Mouse (Mus musculus): ENCODE data around the gene Cd84. TPM values are rescaled to one million over a fixed set of nuclear protein-coding genes. Genes with fewer than 3 reads are reported as not detected.
"Not testable (repeated sequence)": the region's sequence is repeated elsewhere in the genome, so short reads cannot be mapped to it uniquely, and the experiment has no call there.

Gene Cd84
- polyA plus RNA-seq, 1 experiment from 2014 or later = 1.5 TPM

DNA sequence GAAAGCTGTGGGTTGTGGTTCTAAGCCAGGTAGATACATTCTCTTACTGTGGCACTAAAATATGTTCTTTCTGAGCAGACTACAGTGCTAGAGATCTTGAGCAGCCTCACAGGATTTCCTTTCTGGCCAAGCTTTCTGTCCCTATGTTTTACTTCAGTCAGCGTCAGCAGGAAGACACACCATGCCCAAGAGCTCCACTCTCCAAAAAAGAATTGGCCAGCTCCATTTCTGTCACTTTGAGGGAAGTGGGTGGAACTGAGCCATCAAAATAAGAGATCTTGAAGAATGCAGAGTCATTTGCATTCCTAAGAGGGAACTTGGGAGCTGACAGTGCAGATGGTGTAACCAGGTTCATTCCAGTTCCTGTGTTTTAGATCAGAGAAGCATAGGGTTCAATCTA lies 47.5 kb downstream of the Cd84 start:
- no peaks in the 10 kb centered on the region for H3K9me3 ChIP-seq (ENCODE audit: control insufficient read depth, low read length)
- no peak overlapping the region for H3K4me3 ChIP-seq (ENCODE audit: low read depth, low read length)
- H3K36me3 ChIP-seq (ENCODE audit: control insufficient read depth, insufficient read depth, low read length) = no peaks in the 10 kb centered on the region
- H3K27me3 ChIP-seq (replicated peaks; ENCODE audit: control insufficient read depth, insufficient read depth, low read length) = no peaks in the 10 kb centered on the region
- no peak overlapping the region for H3K9ac ChIP-seq (ENCODE audit: low read length)
- 88% methylated on average over 1 of the region's 1 CpGs for WGBS
- ATAC-seq (replicated peaks; ENCODE audit: low FRiP score, low TSS enrichment, low read depth) (no peak), DNase-seq (ENCODE audit: low spot score) (no peak)
- no peak overlapping the region for H3K27ac ChIP-seq (ENCODE audit: low read depth)
- no peaks in the 10 kb centered on the region for H3K4me1 ChIP-seq (replicated peaks; ENCODE audit: control insufficient read depth, insufficient read depth, low read length)
- no peak overlapping the region for H3K4me2 ChIP-seq (ENCODE audit: low read length)

DNA sequence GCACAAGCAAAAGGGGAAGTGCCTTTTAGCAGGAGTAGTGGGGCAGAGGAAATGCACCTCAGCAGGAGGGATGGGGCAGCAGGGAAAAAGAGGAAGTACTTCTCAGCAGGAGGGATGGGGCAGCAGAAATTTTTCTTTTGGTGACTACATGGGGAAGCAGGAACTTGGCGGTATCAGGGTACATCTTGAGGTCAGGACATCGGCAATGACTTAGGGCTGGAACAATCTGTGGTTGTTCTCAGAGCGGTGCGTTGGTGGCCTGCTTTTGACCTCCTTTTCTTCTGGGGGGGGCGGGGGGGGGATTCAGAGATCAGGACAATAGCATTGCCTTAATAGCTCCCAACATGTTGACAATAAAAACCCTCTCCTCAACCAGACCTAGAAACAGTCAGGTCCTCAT lies 55.9 kb downstream of the Cd84 start, which contains the start of gene Gm10521:
Gene Gm10521 (plus strand): TSS at position 301 of the 400 bp plus-strand sequence.
- not testable (repeated sequence) for H3K9ac ChIP-seq (ENCODE audit: low read length); H3K27ac ChIP-seq (ENCODE audit: low read depth); DNase-seq (ENCODE audit: low spot score); H3K9me3 ChIP-seq (ENCODE audit: control insufficient read depth, low read length); ATAC-seq (replicated peaks; ENCODE audit: low FRiP score, low TSS enrichment, low read depth); H3K4me2 ChIP-seq (ENCODE audit: low read length); H3K36me3 ChIP-seq (ENCODE audit: control insufficient read depth, insufficient read depth, low read length); H3K27me3 ChIP-seq (replicated peaks; ENCODE audit: control insufficient read depth, insufficient read depth, low read length); H3K4me3 ChIP-seq (ENCODE audit: low read depth, low read length); H3K4me1 ChIP-seq (replicated peaks; ENCODE audit: control insufficient read depth, insufficient read depth, low read length)
- 75% methylated on average over 5 of the region's 5 CpGs for WGBS

DNA sequence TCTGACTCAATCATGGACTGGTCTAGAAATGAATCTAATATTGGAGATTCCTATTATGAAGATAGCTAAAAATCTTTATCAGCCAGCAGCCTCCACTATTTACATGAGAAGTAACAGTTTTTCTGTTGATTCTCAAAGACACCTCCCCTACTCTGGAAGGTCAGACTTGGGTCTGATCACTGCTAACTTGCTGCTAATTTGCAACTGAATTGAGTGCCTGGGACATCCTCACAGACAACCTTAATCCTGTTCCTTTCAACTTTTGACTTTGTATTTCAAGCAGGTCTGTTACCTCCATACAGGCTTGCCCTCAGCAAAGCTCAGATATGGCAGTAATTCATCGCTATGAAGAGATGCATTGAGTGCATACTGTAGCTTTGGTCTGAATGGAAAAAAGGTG lies 64.5 kb downstream of the Cd84 start:
- Histone ChIP-seq H3K4me1 (replicated peaks; ENCODE audit: control insufficient read depth, insufficient read depth, low read length) (no peaks in the 10 kb centered on the region), H3K36me3 (ENCODE audit: control insufficient read depth, insufficient read depth, low read length) (no peaks in the 10 kb centered on the region), H3K27ac (ENCODE audit: low read depth) (no peak overlapping the region), H3K9me3 (ENCODE audit: control insufficient read depth, low read length) (no peaks in the 10 kb centered on the region), H3K27me3 (replicated peaks; ENCODE audit: control insufficient read depth, insufficient read depth, low read length) (no peaks in the 10 kb centered on the region), H3K9ac (ENCODE audit: low read length) (no peak overlapping the region), H3K4me3 (ENCODE audit: low read depth, low read length) (no peak overlapping the region), H3K4me2 (ENCODE audit: low read length) (no peak overlapping the region)
- ATAC-seq (replicated peaks; ENCODE audit: low FRiP score, low TSS enrichment, low read depth) = no peak
- 91% methylated on average over 1 of the region's 1 CpGs for WGBS
- DNase-seq (ENCODE audit: low spot score) = no peak

DNA sequence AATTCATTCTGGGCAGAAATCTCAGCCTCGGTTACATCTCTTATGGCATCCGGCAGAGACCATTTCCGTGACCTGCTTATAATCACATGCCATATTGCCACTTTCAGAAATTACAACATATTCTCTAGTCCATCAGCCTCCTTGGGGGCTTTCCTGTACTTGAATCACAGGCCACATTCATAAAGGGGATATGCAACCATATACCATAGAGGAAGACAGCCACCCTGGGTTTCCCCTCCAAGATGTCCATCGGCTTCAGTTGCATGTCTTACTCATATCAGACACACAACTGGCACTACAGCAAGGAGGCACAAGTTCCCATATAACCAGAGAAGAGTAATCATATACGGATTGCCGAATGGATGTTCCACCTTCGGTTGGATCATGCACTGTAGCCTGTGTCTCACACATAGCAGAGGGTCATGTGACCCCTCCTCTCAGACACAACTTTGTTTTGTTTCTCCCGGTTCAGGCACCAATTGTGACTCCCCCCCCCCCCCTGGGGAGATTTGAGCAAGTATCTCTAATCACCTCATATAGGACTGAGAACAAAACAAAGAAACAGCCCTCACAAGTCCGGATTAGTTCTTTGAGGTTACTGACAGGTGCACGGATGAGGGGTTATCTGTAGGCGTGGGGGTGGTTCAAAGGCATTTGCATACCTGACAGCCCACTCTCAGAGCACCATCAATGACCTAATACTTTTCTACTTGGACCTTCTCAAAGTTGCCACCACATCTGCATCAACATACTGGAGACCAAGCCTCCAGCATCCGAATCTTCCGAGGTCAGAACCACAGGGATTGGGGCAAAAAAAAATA lies 76.4 kb downstream of the Cd84 start:
- Histone ChIP-seq H3K4me1 (replicated peaks; ENCODE audit: control insufficient read depth, insufficient read depth, low read length) (no peaks in the 10 kb centered on the region), H3K27me3 (replicated peaks; ENCODE audit: control insufficient read depth, insufficient read depth, low read length) (no peaks in the 10 kb centered on the region), H3K36me3 (ENCODE audit: control insufficient read depth, insufficient read depth, low read length) (no peaks in the 10 kb centered on the region), H3K9me3 (ENCODE audit: control insufficient read depth, low read length) (no peaks in the 10 kb centered on the region), H3K4me3 (ENCODE audit: low read depth, low read length) (no peak overlapping the region), H3K4me2 (ENCODE audit: low read length) (no peak overlapping the region), H3K9ac (ENCODE audit: low read length) (no peak overlapping the region), H3K27ac (ENCODE audit: low read depth) (no peak overlapping the region)
- 77% methylated on average over 13 of the region's 13 CpGs for WGBS
- DNase-seq (ENCODE audit: low spot score) (no peak), ATAC-seq (replicated peaks; ENCODE audit: low FRiP score, low TSS enrichment, low read depth) (no peak)

DNA sequence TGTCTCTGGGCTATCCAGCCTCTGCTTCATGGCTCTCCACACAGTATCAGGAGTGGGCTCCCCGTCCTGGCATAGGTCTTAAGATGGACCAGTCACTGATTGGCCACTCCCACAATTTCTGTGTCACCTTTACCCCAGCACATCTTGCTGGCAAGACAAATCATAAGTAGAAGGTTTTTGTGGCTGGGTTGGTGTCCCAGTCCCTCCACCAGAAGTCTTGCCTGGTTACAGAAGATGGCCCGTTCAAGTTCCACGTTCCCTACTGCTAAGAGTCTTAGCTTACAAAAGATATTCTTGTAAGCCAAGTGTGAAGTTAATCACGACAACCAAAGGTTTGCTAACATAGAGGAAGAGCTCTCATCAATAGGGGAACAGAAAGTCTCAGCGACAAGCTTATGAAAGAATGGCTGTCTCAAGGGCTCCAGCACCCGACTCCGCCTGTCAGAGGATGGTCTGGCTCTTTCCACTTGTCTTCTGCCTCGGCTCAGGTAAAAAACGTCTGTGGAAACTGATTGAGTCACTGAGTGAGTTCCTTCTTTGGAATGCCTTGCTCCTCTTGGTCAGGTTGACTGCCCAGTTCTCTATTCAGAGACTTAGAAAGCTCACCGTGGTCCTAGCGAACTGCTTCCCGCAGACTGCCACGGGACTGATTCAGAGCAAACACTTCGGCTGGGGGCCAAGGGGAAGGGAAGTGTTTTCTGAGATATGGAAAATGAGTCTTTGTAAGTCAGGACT lies 78.0 kb downstream of the Cd84 start, which contains the start of gene Slamf6:
Gene Slamf6 (plus strand): TSS at position 211 of the 735 bp plus-strand sequence.
- ATAC-seq (replicated peaks; ENCODE audit: low FRiP score, low TSS enrichment, low read depth) (no peak), DNase-seq (ENCODE audit: low spot score) (no peak)
- Histone ChIP-seq H3K9ac (ENCODE audit: low read length) (no peak within 1 kb of the TSS), H3K27me3 (replicated peaks; ENCODE audit: control insufficient read depth, insufficient read depth, low read length) (no peaks in the 10 kb centered on the region), H3K4me1 (replicated peaks; ENCODE audit: control insufficient read depth, insufficient read depth, low read length) (no peaks in the 10 kb centered on the region), H3K4me3 (ENCODE audit: low read depth, low read length) (no peak within 1 kb of the TSS), H3K9me3 (ENCODE audit: control insufficient read depth, low read length) (no peaks in the 10 kb centered on the region), H3K27ac (ENCODE audit: low read depth) (no peak within 1 kb of the TSS), H3K36me3 (ENCODE audit: control insufficient read depth, insufficient read depth, low read length) (no peaks in the 10 kb centered on the region), H3K4me2 (ENCODE audit: low read length) (no peak within 1 kb of the TSS)
- 72% methylated on average over 14 of the region's 14 CpGs for WGBS

DNA sequence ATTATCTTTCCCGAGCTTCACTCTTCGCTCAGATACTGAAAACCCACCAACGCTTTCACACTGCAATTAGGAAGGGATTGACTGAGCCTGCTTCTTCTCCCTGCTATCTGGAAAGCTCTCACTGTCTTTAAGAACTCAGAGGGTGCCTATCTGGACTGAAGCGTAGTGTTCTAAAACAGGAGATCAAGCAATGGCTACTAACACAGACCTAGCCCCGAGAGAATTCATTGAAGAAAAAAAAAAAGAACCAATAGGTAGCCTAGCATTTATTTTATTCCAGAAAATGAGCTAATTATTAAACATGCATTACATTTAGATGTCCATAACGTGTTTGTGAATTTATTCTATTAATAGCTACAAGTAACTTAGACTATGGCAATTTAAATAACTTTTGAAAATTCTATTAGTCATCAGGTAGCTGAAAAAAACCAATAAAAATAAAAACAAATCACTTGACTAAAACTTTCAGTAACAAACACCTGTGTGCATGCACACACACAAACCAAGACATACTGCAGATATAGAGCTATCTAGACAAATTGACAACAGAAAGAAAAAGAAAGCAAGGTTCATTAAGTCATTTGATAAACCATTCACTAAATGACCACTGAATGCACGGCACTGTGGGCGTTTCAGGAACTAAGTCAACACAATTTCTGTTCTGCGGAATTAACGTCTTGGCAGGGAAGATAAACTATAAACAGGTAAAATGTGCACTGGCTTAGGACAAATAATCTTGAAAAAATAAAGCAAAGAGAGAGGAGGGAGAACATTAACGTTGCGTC lies 78.8 kb downstream of the Cd84 start:
- ATAC-seq (replicated peaks; ENCODE audit: low FRiP score, low TSS enrichment, low read depth) = no peak

DNA sequence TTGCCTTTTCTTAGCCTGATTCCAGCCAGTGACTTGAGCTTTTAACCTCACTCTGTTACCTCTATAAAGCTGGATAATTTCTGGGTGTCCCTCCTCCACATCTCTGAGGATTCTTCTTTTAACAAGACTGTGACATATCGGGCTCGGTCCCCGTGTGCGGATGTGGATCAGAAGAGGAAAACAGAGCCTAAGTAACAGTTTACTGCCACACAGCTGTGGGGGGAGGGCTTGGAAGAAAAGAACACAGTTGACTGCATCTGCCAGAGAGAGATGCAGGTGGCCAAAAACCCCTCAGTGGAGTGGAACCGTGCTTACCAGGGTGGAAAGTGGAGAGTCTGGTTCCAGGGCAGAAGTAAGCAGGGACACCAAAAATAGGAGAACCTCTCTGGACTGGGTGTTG lies 79.7 kb downstream of the Cd84 start:
- Histone ChIP-seq H3K27ac (ENCODE audit: low read depth) (no peak overlapping the region), H3K9me3 (ENCODE audit: control insufficient read depth, low read length) (no peaks in the 10 kb centered on the region), H3K4me1 (replicated peaks; ENCODE audit: control insufficient read depth, insufficient read depth, low read length) (no peaks in the 10 kb centered on the region), H3K9ac (ENCODE audit: low read length) (no peak overlapping the region), H3K4me2 (ENCODE audit: low read length) (no peak overlapping the region), H3K36me3 (ENCODE audit: control insufficient read depth, insufficient read depth, low read length) (no peaks in the 10 kb centered on the region), H3K27me3 (replicated peaks; ENCODE audit: control insufficient read depth, insufficient read depth, low read length) (no peaks in the 10 kb centered on the region), H3K4me3 (ENCODE audit: low read depth, low read length) (no peak overlapping the region)
- DNase-seq (ENCODE audit: low spot score) = no peak
- no peak for ATAC-seq (replicated peaks; ENCODE audit: low FRiP score, low TSS enrichment, low read depth)
- 81% methylated on average over 5 of the region's 5 CpGs for WGBS

More for the DNA sequence above, 78.8 kb downstream of the Cd84 start:
- DNase-seq (ENCODE audit: low spot score) = no peak
- no peak overlapping the region for H3K9ac ChIP-seq (ENCODE audit: low read length)
- H3K36me3 ChIP-seq (ENCODE audit: control insufficient read depth, insufficient read depth, low read length) = no peaks in the 10 kb centered on the region
- no peak overlapping the region for H3K27ac ChIP-seq (ENCODE audit: low read depth)
- H3K4me1 ChIP-seq (replicated peaks; ENCODE audit: control insufficient read depth, insufficient read depth, low read length) = no peaks in the 10 kb centered on the region
- H3K4me3 ChIP-seq (ENCODE audit: low read depth, low read length) = no peak overlapping the region
- 74% methylated on average over 12 of the region's 12 CpGs for WGBS
- no peaks in the 10 kb centered on the region for H3K9me3 ChIP-seq (ENCODE audit: control insufficient read depth, low read length)
- no peaks in the 10 kb centered on the region for H3K27me3 ChIP-seq (replicated peaks; ENCODE audit: control insufficient read depth, insufficient read depth, low read length)
- H3K4me2 ChIP-seq (ENCODE audit: low read length) = no peak overlapping the region

DNA sequence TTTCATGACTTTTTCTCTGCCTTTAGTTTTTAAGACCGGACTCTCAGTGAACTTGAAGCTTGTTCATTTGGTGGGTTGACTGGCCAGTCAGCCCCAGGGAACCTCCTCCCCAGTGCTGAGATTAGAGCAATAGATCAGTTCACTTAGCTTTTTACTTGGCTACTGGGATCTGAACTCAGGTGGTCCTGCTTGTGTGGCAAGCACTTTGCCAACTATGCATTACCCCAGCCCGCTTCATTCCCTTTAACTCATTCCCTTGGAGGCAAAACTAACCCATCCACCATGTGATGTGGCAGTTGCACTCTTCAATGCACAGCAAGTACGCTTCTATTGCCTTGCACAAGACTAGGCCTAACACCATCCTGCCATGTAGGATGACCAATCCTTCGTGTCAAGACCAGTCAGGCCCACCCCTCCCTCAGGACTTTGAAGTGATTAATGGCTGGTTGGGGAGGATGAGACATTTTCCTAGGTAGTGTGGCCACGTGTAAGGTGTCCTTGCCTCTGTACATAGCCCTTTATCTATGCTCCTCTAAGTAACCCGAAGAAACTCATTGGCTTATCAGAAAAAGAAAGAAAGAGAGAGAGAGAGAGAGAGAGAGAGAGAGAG lies 80.5 kb downstream of the Cd84 start:
- H3K4me2 ChIP-seq (ENCODE audit: low read length) = no peak overlapping the region
- no peaks in the 10 kb centered on the region for H3K9me3 ChIP-seq (ENCODE audit: control insufficient read depth, low read length)
- no peak for ATAC-seq (replicated peaks; ENCODE audit: low FRiP score, low TSS enrichment, low read depth)
- no peak for DNase-seq (ENCODE audit: low spot score)
- no peak overlapping the region for H3K9ac ChIP-seq (ENCODE audit: low read length)
- H3K27me3 ChIP-seq (replicated peaks; ENCODE audit: control insufficient read depth, insufficient read depth, low read length) = no peaks in the 10 kb centered on the region
- no peaks in the 10 kb centered on the region for H3K4me1 ChIP-seq (replicated peaks; ENCODE audit: control insufficient read depth, insufficient read depth, low read length)
- 88% methylated on average over 6 of the region's 6 CpGs for whole genome bisulfite sequencing
- no peak overlapping the region for H3K4me3 ChIP-seq (ENCODE audit: low read depth, low read length)
- H3K36me3 ChIP-seq (ENCODE audit: control insufficient read depth, insufficient read depth, low read length) = no peaks in the 10 kb centered on the region
- H3K27ac ChIP-seq (ENCODE audit: low read depth) = no peak overlapping the region
